Mouse (Mus musculus): ENCODE results near the gene Rcan2. TPM values are rescaled to one million over a fixed set of nuclear protein-coding genes. Genes with fewer than 3 reads are reported as not detected.
A peak's percentile ranks its signal among the peaks of the same experiment; 100 is the strongest.

The Rcan2 gene
- polyA plus RNA-seq, 1 experiment = not detected

- 15% methylated on average over 2 of the region's 2 CpGs for WGBS
- Histone ChIP-seq H3K27ac (ENCODE audit: insufficient read depth, low read depth, low read length) (no peak overlapping the region), H3K4me3 (ENCODE audit: insufficient read depth, low read depth, low read length) (no peak overlapping the region), H3K4me1 (ENCODE audit: control insufficient read depth, insufficient read depth, low read length) (no peaks in the 10 kb centered on the region)
- TF ChIP-seq CTCF (IDR thresholded peaks at IDR 0.05; ENCODE audit: insufficient read depth, low read depth, low read length) (no peak), POLR2A (IDR thresholded peaks at IDR 0.05; ENCODE audit: insufficient read depth, low read depth, low read length) (no peak)
These were observed 45.6 kb downstream of the Rcan2 start for GRCm38 (mm10) chr17:43846714-43847113.

GRCm38 (mm10) chr17:43848903-43849302, 47.8 kb downstream of the Rcan2 start:
- no peak for TF ChIP-seq POLR2A (IDR thresholded peaks at IDR 0.05; ENCODE audit: insufficient read depth, low read depth, low read length)
- no peak for TF ChIP-seq CTCF (IDR thresholded peaks at IDR 0.05; ENCODE audit: insufficient read depth, low read depth, low read length)
- Histone ChIP-seq H3K4me3 (ENCODE audit: insufficient read depth, low read depth, low read length) (no peak overlapping the region), H3K4me1 (ENCODE audit: control insufficient read depth, insufficient read depth, low read length) (no peaks in the 10 kb centered on the region), H3K27ac (ENCODE audit: insufficient read depth, low read depth, low read length) (no peak overlapping the region)
- WGBS = 57% methylated on average over 3 of the region's 3 CpGs

GRCm38 (mm10) chr17:43855132-43855531, 54.0 kb downstream of the Rcan2 start:
- Histone ChIP-seq H3K4me3 (ENCODE audit: insufficient read depth, low read depth, low read length) (no peak overlapping the region), H3K27ac (ENCODE audit: insufficient read depth, low read depth, low read length) (no peak overlapping the region), H3K4me1 (ENCODE audit: control insufficient read depth, insufficient read depth, low read length) (no peaks in the 10 kb centered on the region)
- WGBS = 70% methylated on average over 5 of the region's 5 CpGs
- no peak for TF ChIP-seq POLR2A (IDR thresholded peaks at IDR 0.05; ENCODE audit: insufficient read depth, low read depth, low read length)
- no peak for TF ChIP-seq CTCF (IDR thresholded peaks at IDR 0.05; ENCODE audit: insufficient read depth, low read depth, low read length)

- TF ChIP-seq CTCF (IDR thresholded peaks at IDR 0.05; ENCODE audit: insufficient read depth, low read depth, low read length) (no peak), POLR2A (IDR thresholded peaks at IDR 0.05; ENCODE audit: insufficient read depth, low read depth, low read length) (no peak)
- Histone ChIP-seq H3K4me1 (ENCODE audit: control insufficient read depth, insufficient read depth, low read length) (no peaks in the 10 kb centered on the region), H3K4me3 (ENCODE audit: insufficient read depth, low read depth, low read length) (no peak overlapping the region), H3K27ac (ENCODE audit: insufficient read depth, low read depth, low read length) (no peak overlapping the region)
- 64% methylated on average over 4 of the region's 4 CpGs for WGBS
These were observed 54.9 kb downstream of the Rcan2 start for GRCm38 (mm10) chr17:43856081-43856480.

- Histone ChIP-seq H3K4me1 (ENCODE audit: control insufficient read depth, insufficient read depth, low read length) (no peaks in the 10 kb centered on the region), H3K4me3 (ENCODE audit: insufficient read depth, low read depth, low read length) (no peak overlapping the region), H3K27ac (ENCODE audit: insufficient read depth, low read depth, low read length) (no peak overlapping the region)
- TF ChIP-seq CTCF (IDR thresholded peaks at IDR 0.05; ENCODE audit: insufficient read depth, low read depth, low read length) (no peak), POLR2A (IDR thresholded peaks at IDR 0.05; ENCODE audit: insufficient read depth, low read depth, low read length) (no peak)
- 88% methylated on average over 9 of the region's 9 CpGs for WGBS
These were observed 67.7 kb downstream of the Rcan2 start for GRCm38 (mm10) chr17:43868808-43869207.

GRCm38 (mm10) chr17:43869677-43870076, 68.5 kb downstream of the Rcan2 start:
- Histone ChIP-seq H3K4me1 (ENCODE audit: control insufficient read depth, insufficient read depth, low read length) (no peaks in the 10 kb centered on the region), H3K4me3 (ENCODE audit: insufficient read depth, low read depth, low read length) (no peak overlapping the region), H3K27ac (ENCODE audit: insufficient read depth, low read depth, low read length) (no peak overlapping the region)
- TF ChIP-seq CTCF (IDR thresholded peaks at IDR 0.05; ENCODE audit: insufficient read depth, low read depth, low read length) (peak; percentile 62), POLR2A (IDR thresholded peaks at IDR 0.05; ENCODE audit: insufficient read depth, low read depth, low read length) (no peak)
- 16% methylated on average over 5 of the region's 5 CpGs for WGBS

GRCm38 (mm10) chr17:43874417-43874816, 73.3 kb downstream of the Rcan2 start:
- H3K4me1 ChIP-seq (ENCODE audit: control insufficient read depth, insufficient read depth, low read length) = no peaks in the 10 kb centered on the region
- 91% methylated on average over 5 of the region's 5 CpGs for WGBS
- H3K27ac ChIP-seq (ENCODE audit: insufficient read depth, low read depth, low read length) = no peak overlapping the region
- H3K4me3 ChIP-seq (ENCODE audit: insufficient read depth, low read depth, low read length) = no peak overlapping the region
- TF ChIP-seq POLR2A (IDR thresholded peaks at IDR 0.05; ENCODE audit: insufficient read depth, low read depth, low read length) (no peak), CTCF (IDR thresholded peaks at IDR 0.05; ENCODE audit: insufficient read depth, low read depth, low read length) (no peak)

GRCm38 (mm10) chr17:43877425-43877824, 76.3 kb downstream of the Rcan2 start:
- WGBS = 57% methylated on average over 2 of the region's 2 CpGs
- H3K27ac ChIP-seq (ENCODE audit: insufficient read depth, low read depth, low read length) = no peak overlapping the region
- no peaks in the 10 kb centered on the region for H3K4me1 ChIP-seq (ENCODE audit: control insufficient read depth, insufficient read depth, low read length)
- TF ChIP-seq POLR2A (IDR thresholded peaks at IDR 0.05; ENCODE audit: insufficient read depth, low read depth, low read length) (no peak), CTCF (IDR thresholded peaks at IDR 0.05; ENCODE audit: insufficient read depth, low read depth, low read length) (no peak)
- H3K4me3 ChIP-seq (ENCODE audit: insufficient read depth, low read depth, low read length) = no peak overlapping the region

- no peak overlapping the region for H3K27ac ChIP-seq (ENCODE audit: insufficient read depth, low read depth, low read length)
- H3K4me1 ChIP-seq (ENCODE audit: control insufficient read depth, insufficient read depth, low read length) = peaks cover 2% of the 10 kb centered on the region; the same call in 1 of the 2 replicates
- TF ChIP-seq POLR2A (IDR thresholded peaks at IDR 0.05; ENCODE audit: insufficient read depth, low read depth, low read length) = no peak
- no peak for TF ChIP-seq CTCF (IDR thresholded peaks at IDR 0.05; ENCODE audit: insufficient read depth, low read depth, low read length)
- 2% methylated on average over 1 of the region's 1 CpGs for WGBS
- H3K4me3 ChIP-seq (ENCODE audit: insufficient read depth, low read depth, low read length) = no peak overlapping the region
These were observed 81.9 kb downstream of the Rcan2 start for GRCm38 (mm10) chr17:43883016-43883415.

GRCm38 (mm10) chr17:43886262-43886661, 85.1 kb downstream of the Rcan2 start:
- 72% methylated on average over 7 of the region's 7 CpGs for WGBS

More at GRCm38 (mm10) chr17:43886262-43886661, 85.1 kb downstream of the Rcan2 start:
- peaks cover 3% of the 10 kb centered on the region; the same call in 1 of the 2 replicates for H3K4me1 ChIP-seq (ENCODE audit: control insufficient read depth, insufficient read depth, low read length)
- TF ChIP-seq CTCF (IDR thresholded peaks at IDR 0.05; ENCODE audit: insufficient read depth, low read depth, low read length) (no peak), POLR2A (IDR thresholded peaks at IDR 0.05; ENCODE audit: insufficient read depth, low read depth, low read length) (no peak)
- no peak overlapping the region for H3K4me3 ChIP-seq (ENCODE audit: insufficient read depth, low read depth, low read length)
- no peak overlapping the region for H3K27ac ChIP-seq (ENCODE audit: insufficient read depth, low read depth, low read length)

Data from olfactory bulb, adult 2 months (tissue).